Mouse (Mus musculus): Measurements from ENCODE around the gene Trappc3.
"Not testable (repeated sequence)": the region's sequence is repeated elsewhere in the genome, so short reads cannot be mapped to it uniquely, and the experiment has no call there.

Trappc3 gene

GRCm38 (mm10) chr4:126262119-126262807, at the start of gene Trappc3:
Gene Trappc3 (plus strand): TSS chr4:126262325.
- peak; percentile 100 for DNase-seq

DNA sequence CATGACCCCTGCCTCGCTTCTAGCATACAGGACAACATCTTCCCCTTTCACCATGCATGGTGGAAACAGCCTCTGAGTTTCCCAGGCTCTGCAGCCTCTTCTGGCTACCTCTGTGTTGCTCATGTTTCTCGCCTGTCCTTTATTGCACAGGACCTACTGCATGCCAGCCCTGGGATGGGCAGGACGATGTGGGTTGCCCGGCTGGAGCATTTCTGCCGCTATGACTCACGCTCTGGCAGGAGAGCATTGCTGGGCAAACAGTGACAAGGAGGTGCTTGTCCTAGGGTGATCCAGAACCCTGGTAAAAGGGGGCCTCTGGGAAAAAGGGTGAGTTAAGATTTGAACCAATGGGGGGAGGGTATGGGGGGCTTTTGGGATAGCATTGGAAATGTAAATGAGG, 44.4 kb upstream of the Trappc3 start:
- no peak for DNase-seq

DNA sequence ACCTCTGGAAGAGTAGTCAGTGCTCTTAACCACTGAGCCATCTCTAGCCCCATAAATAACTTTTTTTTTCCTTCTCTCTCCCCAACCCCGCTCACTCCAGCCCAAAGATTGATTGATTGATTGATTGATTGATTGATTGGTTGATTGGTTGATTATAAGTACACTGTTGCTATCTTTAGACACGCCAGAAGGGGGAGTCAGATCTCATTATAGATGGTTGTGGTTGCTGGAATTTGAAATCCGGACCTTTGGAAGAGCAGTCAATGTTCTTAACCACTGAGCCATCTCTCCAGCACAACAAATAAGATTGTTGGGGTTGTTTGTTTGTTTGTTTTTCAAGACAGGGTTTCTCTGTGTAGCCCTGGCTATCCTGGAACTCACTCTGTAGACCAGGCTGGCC, 42.6 kb upstream of the Trappc3 start:
- DNase-seq: not testable (repeated sequence)

- DNase-seq: no peak
Observed at GRCm38 (mm10) chr4:126220045-126220444, 42.1 kb upstream of the Trappc3 start.

GRCm38 (mm10) chr4:126222631-126223030, 39.5 kb upstream of the Trappc3 start:
- DNase-seq: no peak

DNA sequence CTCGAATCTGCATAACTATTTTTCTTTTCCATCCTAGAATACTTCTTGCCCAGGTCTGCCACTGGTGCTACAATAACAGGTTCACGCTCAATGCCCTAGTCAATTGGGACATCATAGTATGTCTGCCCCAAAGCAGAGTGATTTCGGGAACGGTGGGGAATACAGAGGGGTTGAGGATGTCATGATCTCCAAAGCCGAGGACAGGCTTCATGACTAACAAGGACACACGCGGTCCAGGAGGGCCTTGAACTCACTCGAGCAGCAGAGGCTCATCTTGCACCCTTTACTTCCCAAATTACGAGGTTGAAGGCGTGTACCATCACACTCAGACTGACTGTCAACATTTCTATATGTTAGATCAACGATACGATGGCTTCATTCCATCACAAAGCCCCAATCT, 35.5 kb upstream of the Trappc3 start:
- no peak for DNase-seq

GRCm38 (mm10) chr4:126227077-126227761, 34.9 kb upstream of the Trappc3 start:
- DNase-seq: peak; percentile 97 to 99

- DNase-seq: no peak
Observed at GRCm38 (mm10) chr4:126228144-126228543, 34.0 kb upstream of the Trappc3 start.

DNA sequence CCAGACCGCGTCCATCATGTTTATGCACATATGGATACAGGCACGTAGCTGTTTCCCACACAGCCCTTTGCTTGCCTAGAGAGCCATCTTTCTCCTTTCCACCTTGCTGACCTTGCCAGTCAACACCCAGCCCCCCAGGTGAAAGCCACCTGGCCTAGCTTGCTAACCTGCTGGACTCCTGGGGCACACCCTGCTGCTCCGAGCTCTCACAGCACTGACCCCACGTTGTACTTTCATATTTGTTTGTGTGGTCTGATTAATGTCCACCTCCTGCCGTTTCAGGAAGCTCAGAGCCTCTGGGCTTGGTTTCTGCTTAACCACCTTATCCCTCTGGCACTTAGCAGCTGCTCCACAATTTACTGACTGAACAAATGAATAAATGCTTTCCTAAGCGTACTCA, 32.2 kb upstream of the Trappc3 start:
- no peak for DNase-seq

GRCm38 (mm10) chr4:126233676-126234308, 28.3 kb upstream of the Trappc3 start:
- no peak for DNase-seq

DNA sequence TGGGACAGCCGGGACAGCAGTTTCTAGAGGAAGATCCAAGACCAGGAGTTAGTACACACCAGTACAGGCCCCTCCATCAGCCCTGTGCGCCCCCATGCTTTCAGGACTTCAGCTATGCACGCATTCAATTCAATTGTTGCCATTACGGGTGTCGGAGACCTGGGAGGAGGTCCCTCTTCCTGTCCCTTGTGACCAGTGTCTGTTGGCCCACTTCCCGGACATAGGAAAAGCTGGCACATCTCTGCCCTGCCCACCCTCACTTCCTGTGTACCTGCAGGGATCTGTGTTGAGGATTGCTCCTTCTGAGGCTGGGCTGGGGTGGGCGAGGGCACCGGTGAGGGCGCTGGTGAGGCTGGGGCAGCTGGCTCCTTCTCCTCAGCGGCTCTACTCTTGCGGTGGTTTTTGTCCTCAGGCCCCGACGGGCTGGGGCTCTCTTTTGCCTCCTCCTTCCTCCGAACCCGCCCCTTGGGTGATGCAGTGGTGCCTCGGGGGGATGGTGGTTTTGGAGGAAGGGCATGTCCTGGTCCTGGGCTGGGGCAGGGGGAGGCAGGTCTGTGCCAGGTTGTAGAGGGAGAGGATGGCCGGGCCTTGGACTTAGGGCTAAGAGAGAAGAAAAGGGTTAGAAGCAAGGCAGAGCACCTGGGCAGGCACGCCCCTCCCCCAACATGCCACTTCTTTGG, 27.5 kb upstream of the Trappc3 start:
- no peak for DNase-seq

DNA sequence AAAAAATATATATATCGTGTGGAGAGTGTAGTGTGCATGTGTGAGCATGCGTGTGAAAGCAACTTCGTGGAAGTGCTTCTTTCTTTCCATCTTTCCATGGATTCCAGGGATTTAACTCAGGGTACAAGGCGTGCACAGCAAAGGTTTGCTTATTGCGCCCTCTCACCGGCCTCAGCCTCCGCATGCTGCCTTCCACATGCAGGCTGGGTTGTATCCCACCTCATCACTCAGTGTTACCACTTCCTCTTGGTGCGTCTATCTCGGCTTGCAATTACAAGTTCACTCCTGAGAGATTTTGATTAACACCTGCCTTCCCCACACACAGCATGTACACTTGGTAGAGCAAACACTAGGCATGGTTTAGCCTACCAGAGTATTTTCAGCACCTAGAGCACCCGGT, 26.9 kb upstream of the Trappc3 start:
- no peak for DNase-seq

GRCm38 (mm10) chr4:126236467-126237280, 25.5 kb upstream of the Trappc3 start:
- DNase-seq: peak in 1 of 2 experiments; percentile 19

DNA sequence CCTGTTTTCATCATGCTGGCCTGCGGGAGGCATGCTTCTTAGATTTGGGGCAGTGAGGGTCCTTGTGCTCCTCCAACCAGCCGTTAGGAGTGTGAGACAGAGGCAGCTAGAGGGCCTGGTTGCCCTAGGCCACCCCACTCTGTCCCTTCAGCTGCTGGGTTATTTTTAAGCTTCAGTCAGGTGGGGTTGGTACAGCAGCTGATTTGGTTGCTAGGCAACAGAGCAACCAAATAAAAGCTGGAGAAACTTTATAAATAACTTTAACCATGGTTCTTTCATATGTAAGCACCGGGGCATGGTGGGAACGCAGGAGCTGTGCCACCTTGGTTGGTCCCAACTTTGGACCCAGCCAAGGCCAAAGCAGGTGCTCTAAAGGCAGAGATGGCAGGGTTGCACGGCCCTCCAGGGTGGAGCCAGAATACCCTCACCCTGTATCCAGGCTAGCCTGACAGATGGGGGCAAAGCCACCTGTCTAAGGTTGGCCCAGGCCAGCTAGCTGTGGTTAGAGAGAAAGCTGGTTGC, 24.3 kb upstream of the Trappc3 start:
- peak in 1 of 2 experiments; percentile 8 for DNase-seq

DNA sequence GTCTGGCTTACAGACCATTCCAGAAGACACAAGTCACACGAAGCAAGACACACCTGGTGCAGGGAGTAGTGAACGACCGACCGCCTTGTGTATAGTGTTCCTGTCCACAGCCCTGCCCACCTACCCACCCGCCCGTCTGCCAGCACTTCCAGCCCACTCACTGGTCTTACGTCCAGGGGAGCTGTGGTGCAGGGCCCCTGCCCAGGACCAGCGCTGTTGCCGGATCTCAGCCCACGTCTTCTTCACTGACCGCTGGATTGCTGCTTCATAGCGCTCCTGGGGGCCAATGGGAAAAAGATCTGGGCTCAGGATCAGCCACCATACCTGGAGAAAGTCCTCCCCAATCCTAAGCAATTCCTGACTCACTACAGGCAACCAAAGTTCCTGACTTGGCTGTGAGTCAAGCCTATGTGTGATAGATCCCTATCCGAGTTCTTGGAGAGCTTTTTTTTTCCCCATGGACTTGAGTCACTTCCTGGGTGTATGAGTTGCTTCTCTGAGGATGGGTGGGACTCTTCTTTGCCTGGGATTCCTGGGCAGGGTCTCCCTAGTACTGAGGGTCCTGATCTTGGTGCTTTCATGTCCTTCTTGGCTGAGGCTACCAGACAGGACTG, 22.2 kb upstream of the Trappc3 start:
- no peak for DNase-seq

GRCm38 (mm10) chr4:126241956-126242355, 20.2 kb upstream of the Trappc3 start:
- peak; percentile 47 to 48 for DNase-seq

GRCm38 (mm10) chr4:126242510-126242909, 19.6 kb upstream of the Trappc3 start:
- peak; percentile 69 to 75 for DNase-seq

DNA sequence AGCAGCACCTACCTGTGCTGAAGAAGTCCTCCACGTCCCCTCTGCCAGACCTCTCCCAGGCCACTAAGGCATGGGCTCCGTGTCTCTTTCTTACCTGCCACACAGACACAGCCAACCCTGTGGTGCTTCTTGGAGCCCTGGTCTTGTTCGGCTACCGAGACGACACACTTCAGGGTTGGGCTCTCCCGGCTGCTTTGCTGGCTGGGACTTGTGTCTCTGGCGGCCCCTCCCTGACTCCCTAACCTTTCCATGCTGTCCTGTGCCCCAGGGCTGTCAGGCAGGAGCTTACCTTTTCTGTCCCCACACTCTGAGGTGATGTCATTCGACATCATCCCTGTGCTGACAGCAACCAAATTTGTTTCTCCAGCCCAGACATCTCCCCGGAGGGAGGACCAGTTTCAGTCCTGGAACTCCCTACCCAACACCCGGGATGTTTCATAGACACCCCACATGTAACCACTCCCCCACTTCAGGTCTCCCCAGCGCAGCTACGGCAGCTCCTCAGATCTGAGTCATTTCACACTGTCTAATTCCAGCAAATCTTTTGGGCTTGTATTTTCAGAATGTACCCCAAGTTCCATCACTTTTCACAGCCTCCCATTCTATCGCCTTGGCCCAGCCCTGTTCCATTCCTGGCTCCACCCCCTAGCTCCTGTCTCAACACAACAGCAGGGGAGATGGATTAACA, 15.8 kb upstream of the Trappc3 start:
- no peak for DNase-seq

DNA sequence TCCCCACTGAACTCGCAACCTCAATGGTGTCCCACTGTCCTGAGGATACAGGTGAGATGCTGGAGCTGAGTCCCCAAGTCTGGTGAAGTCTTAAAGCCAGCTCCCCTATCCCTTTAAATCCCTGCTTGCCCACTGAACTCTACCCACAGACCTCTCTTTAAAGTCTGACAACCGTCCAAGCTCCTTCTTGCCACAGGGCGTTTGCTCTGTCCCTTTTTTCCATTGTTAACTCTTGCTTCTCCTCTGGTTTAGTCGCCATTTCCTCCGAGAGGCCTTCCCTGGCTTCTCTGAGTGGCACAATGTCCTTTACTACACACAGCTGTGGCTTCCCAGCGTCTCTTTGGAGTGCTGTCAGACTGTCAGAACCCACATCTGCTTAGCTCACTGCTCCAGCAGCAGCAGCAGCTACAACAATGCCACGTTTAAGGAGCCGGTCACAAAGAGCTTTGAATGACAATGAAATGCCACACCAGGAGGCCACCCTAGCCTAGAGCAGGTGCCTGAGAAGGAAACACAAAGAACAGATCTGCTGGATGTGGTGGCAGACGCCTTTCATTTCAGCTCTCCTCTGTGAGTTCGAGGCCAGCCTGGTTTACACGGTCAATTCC, 13.8 kb upstream of the Trappc3 start:
- no peak for DNase-seq

- DNase-seq: no peak
Observed at GRCm38 (mm10) chr4:126250659-126251058, 11.5 kb upstream of the Trappc3 start.

All from cerebellum, postnatal 10 days (tissue).